ENCODE assay signal across 13 mouse cellular contexts in the genomic region with DNA sequence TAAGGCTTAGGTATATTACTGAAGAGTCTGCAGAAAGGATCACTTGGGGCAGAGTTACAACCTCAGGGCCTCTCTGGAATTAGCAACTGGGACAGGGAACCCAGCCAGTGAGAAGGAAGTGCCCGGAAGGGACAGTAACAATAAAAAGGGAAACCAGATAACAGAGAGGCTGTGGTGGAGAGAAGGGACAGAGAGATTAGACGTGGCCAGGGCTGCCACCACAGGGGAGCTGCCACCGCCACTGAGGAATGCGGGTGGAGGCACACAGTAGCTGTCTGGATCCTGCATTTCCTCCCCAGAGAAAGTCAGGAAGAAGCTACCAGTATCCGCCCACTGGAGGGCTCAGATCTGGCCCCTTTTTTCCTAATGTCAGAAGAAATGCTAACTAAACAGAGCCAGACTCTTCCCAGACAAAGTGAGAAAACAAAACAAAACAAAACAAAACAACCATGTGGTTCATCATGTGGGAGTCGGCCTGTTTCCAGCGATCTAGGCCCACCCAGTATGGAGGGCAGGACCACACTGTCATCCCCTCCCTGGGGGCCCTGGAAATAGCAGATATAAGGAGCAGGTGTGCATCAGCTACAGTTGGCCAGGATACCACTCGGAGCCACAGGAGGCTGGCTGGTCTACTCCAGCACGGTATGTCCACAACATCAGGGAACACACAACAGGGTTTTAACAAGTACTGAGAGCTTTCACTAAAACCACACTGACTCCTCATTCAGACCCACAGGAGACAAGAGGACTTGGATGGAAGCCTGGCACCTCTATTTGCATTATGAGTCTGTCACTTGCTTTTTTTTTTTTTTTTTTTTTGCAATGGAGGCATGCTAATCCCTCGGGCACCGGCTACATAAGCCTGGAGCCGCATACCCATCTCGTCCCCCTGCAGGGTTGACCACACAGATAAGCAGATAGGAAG. TPM values are rescaled to one million over a fixed set of nuclear protein-coding genes. Genes with fewer than 3 reads are reported as not detected.
A peak's percentile ranks its signal among the peaks of the same experiment; 100 is the strongest.
DNase-seq lines count a peak whose midpoint lies in the region; ATAC-seq and TF ChIP-seq lines count a peak whose summit lies in the region.
"Had no signal": no experiment of that assay in that cellular context is flagged by ENCODE, and none has a peak within 500 bp of the region (broad histone marks: within the 10 kb centered on the region; RNA-seq: fewer than 3 reads in every experiment).

No protein-coding gene starts in this region.

- WGBS in heart, adult 2 months: 15% methylated on average over 13 of the region's 13 CpGs
- WGBS in neural tube, embryonic 15.5 days: 42% methylated on average over 13 of the region's 13 CpGs

- H3K9ac ChIP-seq in heart, adult 2 months (ENCODE audit: low read depth, low read length): no peak overlapping the region
- H3K9ac ChIP-seq in neural tube, embryonic 15.5 days (replicated peaks): no peak overlapping the region

- peaks cover 18% of the 10 kb centered on the region for H3K36me3 ChIP-seq in heart, adult 2 months (ENCODE audit: control insufficient read depth, insufficient read depth, low read length)
- no peaks in the 10 kb centered on the region for H3K36me3 ChIP-seq in neural tube, embryonic 15.5 days

- no peak overlapping the region for H3K4me2 ChIP-seq in neural tube, embryonic 15.5 days

- H3K9me3 ChIP-seq in neural tube, embryonic 15.5 days (replicated peaks): no peaks in the 10 kb centered on the region

- peak overlapping the region; percentile 59 for H3K27ac ChIP-seq in heart, adult 2 months
- no peak overlapping the region for H3K27ac ChIP-seq in neural tube, embryonic 15.5 days (replicated peaks)

- DNase-seq in heart, adult 2 months: peak; percentile 46 to 68
- DNase-seq in heart, postnatal 25 days (ENCODE audit: low spot score): no peak
- peak; percentile 48 for DNase-seq in ES-CJ7 (ENCODE audit: low read depth, low spot score)
- DNase-seq in ZHBTc4 (ENCODE audit: low read depth, low spot score): peak; percentile 66
- peak; percentile 37 to 52 for DNase-seq in heart, postnatal 36 days
- no peak for DNase-seq in thymus, postnatal 36 days
- no peak for DNase-seq in cerebellum, postnatal 25 days
- DNase-seq: cerebellum, adult 18-20 months; gastrocnemius, postnatal 10 days; thymus, postnatal 14 days had no signal

- no peak for TF ChIP-seq POLR2A in heart, adult 2 months (IDR thresholded peaks at IDR 0.05; ENCODE audit: insufficient read depth, low read depth, low read length)

- peaks cover 33% of the 10 kb centered on the region for H3K4me1 ChIP-seq in heart, adult 2 months (ENCODE audit: control insufficient read depth, insufficient read depth, low read length)
- peaks cover 32% of the 10 kb centered on the region for H3K4me1 ChIP-seq in neural tube, embryonic 15.5 days

- H3K79me2 ChIP-seq in heart, adult 2 months (replicated peaks; ENCODE audit: control insufficient read depth, insufficient read depth, low read length): no peaks in the 10 kb centered on the region

- peak overlapping the region; percentile 26; the same call in 1 of the 2 replicates for H3K4me3 ChIP-seq in heart, adult 2 months
- H3K4me3 ChIP-seq in neural tube, embryonic 15.5 days (replicated peaks): no peak overlapping the region

- no peaks in the 10 kb centered on the region for H3K27me3 ChIP-seq in heart, adult 2 months (ENCODE audit: control insufficient read depth, insufficient read depth, low read length)
- 0 out of 2 replicates have a peak, but pooled peaks cover 11% of the 10 kb centered on the region for H3K27me3 ChIP-seq in neural tube, embryonic 15.5 days (replicated peaks)

- ATAC-seq in neural tube, embryonic 15.5 days (ENCODE audit: low FRiP score): no peak
- ATAC-seq: intestine, embryonic 16.5 days had no signal

- intact Hi-C loops in heart, adult 2 months (cut with DNase I): loop anchor here (1.0 to 5.0 kb wide), 3 partner anchors 40 to 63 kb away; no protein-coding TSS in a partner anchor
- intact Hi-C loops in heart, postnatal 25 days (cut with DNase I): loop anchor here (5.0 kb wide), 1 partner anchor 57 kb away; no protein-coding TSS in a partner anchor
- intact Hi-C loops in heart, postnatal 36 days (cut with DNase I): loop anchor here (5.0 kb wide), 1 partner anchor 192 kb away; no protein-coding TSS in a partner anchor

- TF ChIP-seq EP300 in heart, adult 2 months (IDR thresholded peaks at IDR 0.05; ENCODE audit: insufficient read depth, low read depth, low read length): peak; percentile 49; the same call in 1 of the 2 replicates

- TF ChIP-seq CTCF in heart, adult 2 months (IDR thresholded peaks at IDR 0.05): no peak

RNA-seq across cellular contexts. Expression of gene Gas6, which starts 4.0 kb away (rescaled TPM):
- total RNA-seq in heart, adult 2 months (2021): 100 to 1,000 TPM; 114 to 129 TPM
- polyA plus RNA-seq in heart, adult 2 months (2012; rRNA removed): 133 and 153 TPM in 2 replicates
- total RNA-seq in heart, postnatal 25 days (2021): 100 to 1,000 TPM; 123 to 126 TPM
- 100 to 1,000 TPM; 117 to 135 TPM for total RNA-seq in heart, postnatal 36 days (2021)
- polyA plus RNA-seq in neural tube, embryonic 15.5 days (2015; fragmentation: Nextera tagmentation; extraction: Ambion mirVana): 59.1 and 88.5 TPM in 2 replicates
- total RNA-seq: neutrophil, adult 5-6 weeks had no signal

RNA-seq across cellular contexts. Expression of gene Tmem255b, which starts 55.3 kb away (rescaled TPM):
- total RNA-seq in heart, adult 2 months (2021): 1 to 10 TPM; 4.8 to 8.0 TPM
- polyA plus RNA-seq in heart, adult 2 months (2012; rRNA removed): 10.2 and 17.0 TPM in 2 replicates
- 1 to 10 TPM; 7.3 to 9.3 TPM for total RNA-seq in heart, postnatal 25 days (2021)
- 1 to 10 TPM; 6.3 to 6.7 TPM for total RNA-seq in heart, postnatal 36 days (2021)
- 2.1 and 2.9 TPM in 2 replicates for polyA plus RNA-seq in neural tube, embryonic 15.5 days (2015; fragmentation: Nextera tagmentation; extraction: Ambion mirVana)
- total RNA-seq: neutrophil, adult 5-6 weeks had no signal

Comparison
In these comparisons a context has a peak if more than half of its experiments do, and no peak if none do; other contexts are left out.
1. DNase-seq: peak in heart, adult 2 months (2 of 2), ES-CJ7 (single experiment), ZHBTc4 (single experiment) and heart, postnatal 36 days (2 of 2); none in heart, postnatal 25 days (single experiment), thymus, postnatal 36 days (0 of 2) and cerebellum, postnatal 25 days (0 of 2).